Mouse (Mus musculus) erythroblast, embryonic 14.5 days (primary cell): ENCODE data around the gene Rec114. TPM values are rescaled to one million over a fixed set of nuclear protein-coding genes. Genes with fewer than 3 reads are reported as not detected.

ENCODE experiments used
- H3K27me3 ChIP-seq: 2 replicates; pipeline ENCODE4 v1.6.1; 2012; ENCODE audit warnings: inconsistent platforms; ENCODE audit not compliant: control insufficient read depth
- H3K36me3 ChIP-seq: 2 replicates; pipeline ENCODE4 v1.6.1; 2012; ENCODE audit warnings: mild to moderate bottlenecking, inconsistent platforms; ENCODE audit not compliant: control insufficient read depth
- H3K4me1 ChIP-seq: 2 replicates; pipeline ENCODE4 v1.6.1; 2012; ENCODE audit warnings: inconsistent platforms; ENCODE audit not compliant: control insufficient read depth
- H3K4me3 ChIP-seq: replicated peaks from 2 replicates; pipeline ENCODE3; 2012; ENCODE audit warnings: moderate library complexity, mild to moderate bottlenecking, inconsistent platforms
- H3K9me3 ChIP-seq: 2 replicates; pipeline ENCODE4 v1.6.1; 2012; ENCODE audit warnings: low read length, inconsistent platforms, mixed read lengths; ENCODE audit not compliant: control insufficient read depth
- GATA1 ChIP-seq: IDR thresholded peaks from 2 replicates; pipeline ENCODE4 v1.6.1; 2012; ENCODE audit warnings: low read length, inconsistent platforms, mixed read lengths
- TAL1 ChIP-seq: IDR thresholded peaks from 3 replicates; pipeline ENCODE4 v1.6.1; 2012; ENCODE audit warnings: low read length, inconsistent platforms, mixed read lengths
- polyA plus RNA-seq: library from polyadenylated mRNA; stranded (reverse); fragments of >175 nt; gene quantifications from 2 replicates; pipeline ENCODE4 v1.2.3, GENCODE M21; 2012

The Rec114 gene
- polyA plus RNA-seq, 1 experiment, result 2.3 TPM

- Histone ChIP-seq H3K36me3 (peaks cover 100% of the 10 kb centered on the region), H3K4me1 (peaks cover 84% of the 10 kb centered on the region), H3K9me3 (no peaks in the 10 kb centered on the region), H3K27me3 (no peaks in the 10 kb centered on the region), H3K4me3 (no peak overlapping the region)
- no peak for TF ChIP-seq GATA1
- TF ChIP-seq TAL1, result no peak
Measured at GRCm38 (mm10) chr9:58651993-58652392, 91.8 kb downstream of the Rec114 start.

- no peak for TF ChIP-seq TAL1
- no peak for TF ChIP-seq GATA1
- peaks cover 100% of the 10 kb centered on the region for H3K36me3 ChIP-seq
- no peaks in the 10 kb centered on the region for H3K9me3 ChIP-seq
- H3K27me3 ChIP-seq, result no peaks in the 10 kb centered on the region
- H3K4me3 ChIP-seq, result no peak overlapping the region
- peaks cover 68% of the 10 kb centered on the region for H3K4me1 ChIP-seq
Measured at GRCm38 (mm10) chr9:58649265-58649626, 94.5 kb downstream of the Rec114 start.

- H3K4me1 ChIP-seq, result peaks cover 64% of the 10 kb centered on the region
- H3K4me3 ChIP-seq, result no peak overlapping the region
- TF ChIP-seq TAL1 (no peak), GATA1 (peak; percentile 92)
- peaks cover 100% of the 10 kb centered on the region for H3K36me3 ChIP-seq
- no peaks in the 10 kb centered on the region for H3K9me3 ChIP-seq
- no peaks in the 10 kb centered on the region for H3K27me3 ChIP-seq
Measured at GRCm38 (mm10) chr9:58648406-58649264, 95.1 kb downstream of the Rec114 start.

DNA sequence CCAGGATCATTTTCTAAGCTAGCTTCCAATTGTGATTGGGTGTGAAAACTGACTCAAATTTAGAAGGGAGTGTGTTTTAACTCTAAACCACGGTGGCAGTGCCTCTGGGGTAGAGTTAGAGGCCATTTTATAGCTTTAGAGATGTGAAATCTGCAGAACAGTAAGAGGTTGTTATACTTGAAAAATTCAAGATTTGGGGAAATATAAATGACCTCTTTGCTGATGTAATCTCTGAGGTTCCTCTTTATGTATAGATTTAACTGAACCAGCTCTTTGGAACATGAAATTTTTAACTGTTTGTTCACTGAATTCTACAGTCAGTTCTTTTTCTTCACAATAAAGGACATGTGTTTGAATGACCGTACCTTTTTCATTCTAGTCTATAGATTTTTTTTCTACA, 113.3 kb downstream of the Rec114 start:
- no peak overlapping the region for H3K4me3 ChIP-seq
- no peaks in the 10 kb centered on the region for H3K27me3 ChIP-seq
- H3K36me3 ChIP-seq, result peaks cover 95% of the 10 kb centered on the region
- no peaks in the 10 kb centered on the region for H3K9me3 ChIP-seq
- no peak for TF ChIP-seq TAL1
- TF ChIP-seq GATA1, result no peak
- H3K4me1 ChIP-seq, result no peaks in the 10 kb centered on the region

DNA sequence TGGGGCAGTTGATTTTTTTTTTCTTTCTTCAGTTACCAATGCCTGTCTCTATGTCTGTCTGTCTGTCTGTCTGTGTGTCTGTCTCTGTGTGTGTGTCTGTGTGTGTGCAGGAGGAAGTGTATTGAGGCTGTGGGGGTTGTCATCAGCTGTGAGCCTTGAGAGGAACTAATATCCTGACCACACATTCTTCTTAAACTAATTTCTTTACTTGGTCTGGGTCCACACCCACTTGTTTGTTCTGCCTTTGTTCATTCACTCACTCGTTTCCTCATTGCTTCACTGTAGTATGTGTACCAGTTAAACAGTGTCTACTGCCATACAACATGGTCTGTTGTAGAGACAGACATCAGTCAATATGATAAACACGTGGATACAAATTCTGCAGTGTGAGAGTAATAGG, 116.6 kb downstream of the Rec114 start:
- H3K4me1 ChIP-seq, result peaks cover 2% of the 10 kb centered on the region
- no peaks in the 10 kb centered on the region for H3K27me3 ChIP-seq
- no peaks in the 10 kb centered on the region for H3K9me3 ChIP-seq
- no peak for TF ChIP-seq TAL1
- TF ChIP-seq GATA1, result no peak
- H3K36me3 ChIP-seq, result peaks cover 95% of the 10 kb centered on the region
- H3K4me3 ChIP-seq, result no peak overlapping the region

DNA sequence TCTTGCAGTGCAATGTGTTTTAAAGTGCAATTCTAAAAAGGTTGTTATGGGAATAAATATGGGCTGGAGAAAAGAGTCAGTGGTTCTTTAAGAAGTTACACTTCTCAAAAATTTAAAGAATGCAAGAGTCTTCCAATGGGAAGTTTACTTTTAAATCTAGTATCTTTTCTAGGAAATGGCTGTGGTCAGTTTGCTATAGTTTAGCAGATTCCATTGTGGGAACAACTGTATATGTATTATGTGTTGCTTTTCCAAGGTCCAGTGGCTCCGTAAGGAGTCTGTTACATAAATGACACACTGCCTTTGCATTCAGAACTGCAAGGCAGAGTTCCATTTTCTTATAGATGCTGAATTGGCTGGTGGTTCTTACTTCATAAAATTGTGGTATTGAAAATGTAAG, 120.8 kb downstream of the Rec114 start:
- H3K36me3 ChIP-seq, result peaks cover 83% of the 10 kb centered on the region
- TF ChIP-seq GATA1, result no peak
- no peak for TF ChIP-seq TAL1
- H3K9me3 ChIP-seq, result no peaks in the 10 kb centered on the region
- no peaks in the 10 kb centered on the region for H3K27me3 ChIP-seq
- no peak overlapping the region for H3K4me3 ChIP-seq
- H3K4me1 ChIP-seq, result peaks cover 9% of the 10 kb centered on the region

DNA sequence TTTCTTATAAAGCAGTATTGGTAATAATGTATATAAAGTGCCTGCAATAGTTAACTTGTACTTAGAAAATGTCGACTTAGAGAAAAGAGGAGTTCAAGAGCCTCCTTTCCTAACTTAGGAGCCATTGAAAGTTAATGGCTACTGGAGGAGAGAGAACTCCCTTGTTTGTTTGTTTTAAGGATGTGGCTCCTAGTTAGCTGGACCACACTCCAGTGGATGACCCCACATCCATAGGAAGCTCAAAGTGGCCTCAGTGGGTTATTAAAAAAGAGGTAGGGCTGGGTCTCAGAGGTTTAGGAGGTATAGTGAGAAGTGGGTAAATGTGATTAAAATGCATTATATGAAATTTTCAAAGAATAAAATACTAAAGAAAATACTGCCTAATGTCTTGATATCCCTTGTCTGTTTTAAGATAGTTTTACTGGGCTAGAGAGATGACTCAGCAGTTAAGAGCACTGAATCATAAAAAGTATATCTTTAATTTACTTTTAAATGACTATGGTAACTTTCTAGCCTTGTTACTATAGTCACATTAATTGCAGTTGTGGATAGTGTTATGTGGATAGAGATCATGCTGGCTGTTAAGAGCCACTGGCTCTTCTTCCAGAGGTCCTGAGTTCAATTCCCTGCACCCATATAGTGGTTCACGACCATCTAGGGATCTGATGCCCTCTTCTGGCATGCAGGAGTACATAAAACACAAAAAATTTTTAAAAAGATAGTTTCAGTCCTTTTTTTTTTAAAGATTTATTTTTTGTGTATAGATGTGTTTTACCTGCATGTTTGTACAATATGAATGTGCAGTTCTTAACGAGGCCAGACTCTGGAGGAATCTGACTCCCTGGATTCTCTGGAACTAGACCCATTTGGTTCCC, 128.5 kb downstream of the Rec114 start:
- no peak for TF ChIP-seq TAL1
- TF ChIP-seq GATA1, result no peak
- Histone ChIP-seq H3K27me3 (no peaks in the 10 kb centered on the region), H3K9me3 (no peaks in the 10 kb centered on the region), H3K36me3 (peaks cover 41% of the 10 kb centered on the region), H3K4me3 (no peak overlapping the region), H3K4me1 (peaks cover 42% of the 10 kb centered on the region)

GRCm38 (mm10) chr9:58613790-58614189, 130.0 kb downstream of the Rec114 start:
- H3K9me3 ChIP-seq, result no peaks in the 10 kb centered on the region
- no peaks in the 10 kb centered on the region for H3K27me3 ChIP-seq
- peaks cover 43% of the 10 kb centered on the region for H3K4me1 ChIP-seq
- peaks cover 33% of the 10 kb centered on the region for H3K36me3 ChIP-seq
- H3K4me3 ChIP-seq, result no peak overlapping the region
- TF ChIP-seq GATA1 (no peak), TAL1 (no peak)

Other genes starting within 250 kb of the Rec114 start
- gene Cd276, start 188.5 kb downstream of the Rec114 start, polyA plus RNA-seq, result 0.01 TPM in 1 of 2 replicates, not detected in the other
- gene Nptn, start 161.7 kb downstream of the Rec114 start, polyA plus RNA-seq, result 31.4 and 44.6 TPM in 2 replicates
- gene Hcn4, start 79.4 kb upstream of the Rec114 start, polyA plus RNA-seq, result not detected in 2 replicates